Mouse (Mus musculus): ENCODE results near the gene Zfp790.

GRCm38 (mm10) chr7:29776568-29776967 lies 39.3 kb upstream of the Zfp790 start:
- TF ChIP-seq CTCF (IDR thresholded peaks at IDR 0.05; ENCODE audit: low read depth, low read length) (no peak), POLR2A (IDR thresholded peaks at IDR 0.05; ENCODE audit: extremely low read depth, insufficient read depth, low read length) (no peak)
